Mouse (Mus musculus): Measurements from ENCODE around the gene Endou. TPM values are rescaled to one million over a fixed set of nuclear protein-coding genes. Genes with fewer than 3 reads are reported as not detected.

The Endou gene
- total RNA-seq, 2 experiments from 2014 or later, result not detected

DNA sequence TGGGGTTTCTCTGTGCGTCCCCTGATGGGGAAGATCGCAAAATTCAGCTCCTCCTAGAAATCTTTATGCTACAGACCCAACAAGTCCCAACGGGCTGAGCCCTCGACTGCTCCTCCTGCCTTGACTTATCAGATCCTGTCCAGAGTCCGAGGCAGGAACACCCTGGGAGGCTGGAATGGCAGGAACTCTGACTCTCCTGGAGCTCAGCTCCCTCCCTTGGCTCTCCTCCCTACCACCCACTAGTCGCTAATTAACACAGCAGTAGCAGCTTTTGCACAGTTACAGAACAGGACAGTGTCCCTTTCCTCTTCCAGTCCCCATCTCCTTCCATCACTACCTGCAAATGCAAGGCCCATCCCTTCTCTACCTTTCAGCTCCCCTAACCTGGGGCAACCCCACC lies 774 bp downstream of the Endou start:
- ATAC-seq (replicated peaks; ENCODE audit: low FRiP score, poor library complexity, severe bottlenecking), result no peak

DNA sequence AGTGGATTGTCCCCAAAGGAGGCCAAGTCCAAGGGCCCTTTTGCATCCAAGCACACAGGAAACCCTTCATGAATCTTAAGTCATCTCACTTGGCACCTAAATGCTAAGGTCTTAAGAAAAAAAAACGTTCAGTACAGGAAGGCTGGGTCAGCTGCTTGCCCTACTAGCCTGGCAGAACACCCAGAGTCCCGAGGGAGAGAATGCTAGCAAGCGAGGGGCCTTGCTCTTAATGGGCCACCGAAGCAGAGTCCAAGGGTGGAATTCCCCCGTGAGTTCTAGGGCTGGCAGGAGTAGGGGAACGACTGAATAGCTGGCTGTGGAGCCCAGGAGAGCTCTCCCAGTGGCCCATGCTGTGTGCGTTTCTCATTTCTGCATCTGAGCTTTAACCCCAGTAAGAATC lies 2.3 kb downstream of the Endou start:
- no peak for ATAC-seq (replicated peaks; ENCODE audit: low FRiP score, poor library complexity, severe bottlenecking)

DNA sequence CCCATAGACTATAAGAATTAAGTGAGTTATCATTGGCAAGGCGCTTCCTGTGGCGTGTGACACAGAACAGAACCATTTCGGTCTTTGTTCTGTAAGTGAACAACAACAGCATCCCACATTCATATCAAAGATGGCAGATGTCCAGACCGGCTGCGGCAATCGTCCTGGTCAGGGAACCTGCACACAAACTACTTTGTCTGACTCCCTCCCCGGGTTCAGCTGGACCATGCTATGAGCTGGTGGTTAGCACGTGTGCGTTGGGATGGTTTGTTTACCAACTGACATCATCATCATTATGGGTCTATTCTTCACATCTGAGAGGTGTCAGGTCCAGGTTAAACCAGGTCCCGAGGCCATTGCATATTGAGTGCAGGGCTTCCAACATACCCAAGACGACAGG lies 2.7 kb downstream of the Endou start:
- no peak for ATAC-seq (replicated peaks; ENCODE audit: low FRiP score, poor library complexity, severe bottlenecking)

DNA sequence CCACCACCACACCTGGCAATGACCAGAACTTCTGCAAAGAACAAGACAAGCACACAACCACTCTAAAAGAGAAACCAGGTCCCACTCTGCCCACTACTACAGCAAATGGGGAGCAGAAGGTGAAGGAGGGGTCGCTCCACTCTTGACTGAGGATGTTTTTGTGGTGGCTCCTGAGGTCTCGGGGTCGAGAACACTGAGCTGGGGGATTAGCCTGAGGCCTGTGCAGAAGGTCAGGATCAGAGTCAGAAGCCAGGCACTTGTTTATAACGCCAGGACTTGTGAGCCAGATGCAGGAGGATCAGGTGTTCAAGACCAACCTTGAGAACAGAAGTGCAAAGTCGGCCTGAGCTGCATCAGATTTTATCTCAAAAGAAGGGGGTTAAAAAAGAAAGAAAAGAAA lies 3.6 kb downstream of the Endou start:
- ATAC-seq (replicated peaks; ENCODE audit: low FRiP score, poor library complexity, severe bottlenecking), result no peak

DNA sequence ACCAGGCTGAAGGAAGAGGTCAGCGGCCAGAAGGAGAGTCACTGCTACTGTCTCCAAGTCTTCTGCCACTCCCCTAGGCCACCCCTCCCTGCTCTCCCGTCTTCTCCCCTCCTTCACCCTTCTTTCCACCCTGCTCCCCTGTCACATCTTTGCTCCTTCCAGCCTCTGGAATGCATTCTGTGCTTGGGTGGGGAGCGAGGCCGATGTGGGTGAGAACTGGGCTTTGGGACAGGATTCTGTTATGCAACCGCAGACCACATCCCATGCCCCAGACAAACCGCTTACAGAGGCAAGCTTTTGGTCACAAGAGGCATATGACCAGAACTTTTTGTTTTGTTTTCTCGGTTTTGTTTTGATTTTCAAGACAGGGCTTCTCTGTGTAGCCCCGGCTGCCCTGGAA lies 4.1 kb downstream of the Endou start:
- no peak for ATAC-seq (replicated peaks; ENCODE audit: low FRiP score, poor library complexity, severe bottlenecking)

DNA sequence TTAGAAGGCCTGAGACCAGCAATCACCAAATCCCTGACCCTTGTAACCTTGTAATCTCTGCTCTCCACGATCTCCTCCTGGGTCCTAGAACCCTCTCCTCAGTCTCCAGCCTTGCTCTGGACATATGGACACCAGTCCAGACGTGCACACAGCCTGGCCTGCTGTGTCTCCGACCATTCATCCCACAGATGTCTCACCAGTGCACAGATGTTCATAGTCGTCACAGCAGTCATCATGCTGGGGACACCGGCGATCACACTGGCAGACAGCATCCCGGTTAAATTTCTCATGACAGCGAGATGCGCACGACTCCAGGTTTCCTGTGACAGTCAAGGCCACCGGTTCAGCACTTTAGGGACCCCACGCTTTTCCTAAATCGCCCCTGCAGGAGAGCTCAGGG lies 4.8 kb downstream of the Endou start:
- no peak for ATAC-seq (replicated peaks; ENCODE audit: low FRiP score, poor library complexity, severe bottlenecking)

DNA sequence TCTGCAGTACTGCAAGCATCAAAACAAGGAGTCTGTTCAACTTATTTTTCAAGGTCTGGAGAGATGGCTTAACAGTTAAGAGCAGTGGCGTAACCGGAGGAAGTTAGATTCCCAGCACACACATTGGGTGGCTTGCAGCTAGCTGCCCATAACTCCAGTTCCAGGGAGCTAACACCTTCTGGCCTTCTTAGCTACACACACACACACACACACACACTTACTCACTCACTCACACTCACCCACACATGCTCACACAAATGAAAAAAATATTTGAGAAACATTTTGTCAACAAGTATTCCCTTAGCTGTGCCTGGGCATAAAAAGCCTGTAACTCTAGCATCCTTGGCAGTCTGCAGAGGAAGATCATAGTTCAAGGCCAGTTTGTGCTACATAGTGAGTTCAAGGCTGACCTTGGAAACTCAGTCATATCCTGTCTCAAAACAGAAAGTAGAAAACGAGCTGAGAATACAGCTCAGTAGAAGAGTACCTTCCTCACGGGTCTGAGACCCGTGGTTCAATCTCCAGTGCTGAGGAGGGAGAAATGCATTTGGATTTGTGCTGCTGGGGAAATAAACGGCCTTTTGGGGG lies 5.8 kb downstream of the Endou start:
- no peak for ATAC-seq (replicated peaks; ENCODE audit: low FRiP score, poor library complexity, severe bottlenecking)

DNA sequence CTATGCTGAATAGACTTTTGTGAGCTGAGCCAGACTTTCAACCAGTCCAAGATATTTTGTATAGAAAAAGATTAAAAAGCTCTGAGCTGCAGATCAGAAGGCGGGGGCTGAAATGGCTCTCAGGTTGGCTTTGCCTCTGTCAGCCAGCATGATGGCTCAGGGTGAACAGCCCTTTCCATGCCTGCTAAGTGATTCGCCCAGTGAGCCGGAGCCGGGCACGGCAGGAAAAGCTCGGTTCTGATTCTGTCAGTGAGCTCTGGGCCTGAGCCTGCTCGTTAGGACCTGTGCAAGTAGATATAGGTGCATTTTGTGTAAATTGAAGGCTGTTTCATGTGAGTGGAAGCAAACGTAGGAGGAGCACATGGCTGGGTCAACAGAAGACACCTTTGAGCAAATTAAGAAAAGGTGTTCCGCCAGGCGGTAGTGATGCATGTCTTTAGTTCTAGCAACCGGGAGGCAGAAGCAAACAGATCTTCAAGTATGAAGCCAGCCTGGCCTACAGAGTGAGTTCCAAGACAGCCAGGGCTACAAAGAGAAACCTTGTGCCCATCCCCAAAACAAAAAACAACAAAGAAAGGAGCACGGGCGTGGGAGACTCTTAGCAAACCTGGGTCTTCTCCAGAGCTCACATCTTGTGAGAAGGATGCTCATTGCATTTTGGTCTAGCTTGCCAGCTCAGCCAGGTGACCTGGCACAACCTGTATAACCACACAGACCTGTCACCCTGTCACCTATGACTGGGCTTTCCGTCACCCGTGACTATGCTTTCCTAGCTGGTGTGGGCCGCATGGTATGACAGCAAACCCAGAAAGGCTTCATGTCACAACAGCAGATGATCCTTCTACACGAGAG lies 6.6 kb downstream of the Endou start:
- no peak for ATAC-seq (replicated peaks; ENCODE audit: low FRiP score, poor library complexity, severe bottlenecking)

DNA sequence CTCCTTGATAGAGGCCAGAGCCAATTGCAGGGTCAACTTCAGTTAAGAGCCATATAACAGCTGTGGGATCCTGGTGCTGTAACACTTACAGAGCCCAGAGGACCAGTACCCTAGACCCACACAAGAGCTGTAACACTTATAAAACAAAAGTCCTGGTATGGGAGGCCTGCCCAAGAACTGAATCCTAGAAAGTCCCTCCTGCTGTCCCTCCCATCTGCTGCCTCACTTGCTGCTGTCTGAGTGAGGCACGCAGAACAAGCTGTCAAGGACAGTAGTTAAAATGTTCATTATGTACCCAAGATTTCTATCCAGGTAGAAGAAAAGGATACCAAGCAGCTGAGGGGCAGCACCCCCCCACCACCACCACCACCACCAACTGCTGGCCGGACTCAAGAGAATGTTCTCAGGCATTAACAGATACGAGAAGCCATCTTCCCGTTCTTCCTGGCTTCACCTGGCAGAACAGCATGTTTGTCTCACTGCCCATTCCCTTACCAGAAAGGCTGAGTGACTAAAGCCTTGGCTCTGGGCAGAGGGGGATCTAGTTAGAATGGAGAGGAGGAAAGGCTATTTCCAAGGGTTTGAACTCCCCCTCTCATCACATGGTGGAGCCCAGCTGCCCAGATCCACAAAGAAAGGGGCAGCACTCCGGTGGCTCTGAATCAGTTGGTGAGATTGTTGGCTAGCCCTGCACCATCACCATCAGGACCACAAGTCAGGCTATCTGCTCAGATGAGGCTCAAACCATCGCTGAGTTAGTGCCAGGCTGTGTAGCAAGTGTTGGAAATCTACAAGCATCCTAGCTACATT lies 7.4 kb downstream of the Endou start:
- no peak for ATAC-seq (replicated peaks; ENCODE audit: low FRiP score, poor library complexity, severe bottlenecking)

DNA sequence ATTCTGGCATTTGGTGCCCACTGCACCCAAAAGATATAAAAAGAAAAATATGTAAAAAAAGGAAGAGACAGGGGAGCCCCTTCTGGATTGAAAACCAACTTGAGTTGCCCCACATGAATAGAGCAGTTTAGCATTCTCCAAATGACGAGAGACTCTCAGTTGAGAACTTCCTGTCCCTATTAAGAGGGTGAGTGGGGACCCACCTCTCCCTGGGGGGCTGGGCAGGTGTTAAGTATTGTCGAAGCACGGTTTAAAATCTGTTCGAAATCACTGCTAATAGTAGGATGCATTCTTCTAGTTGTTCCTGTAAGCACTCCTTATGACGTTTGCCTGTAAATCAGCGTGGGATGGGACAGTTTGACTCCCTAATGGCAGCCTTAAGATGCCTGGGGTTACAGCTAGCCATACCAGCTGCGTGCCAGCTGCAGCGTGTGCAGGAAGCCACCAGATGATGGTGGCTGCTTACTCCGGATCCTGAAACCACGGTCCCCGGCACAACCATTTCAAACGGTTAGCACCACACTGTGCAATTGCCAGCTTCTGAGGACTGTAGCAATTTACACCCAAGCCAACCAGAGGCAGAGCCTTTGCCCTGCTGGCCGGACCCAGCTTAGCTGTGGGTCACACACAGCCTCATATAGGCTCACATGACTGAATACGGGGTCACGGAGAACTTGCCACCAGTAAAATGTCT lies 10.0 kb downstream of the Endou start:
- ATAC-seq (replicated peaks; ENCODE audit: low FRiP score, poor library complexity, severe bottlenecking), result no peak

DNA sequence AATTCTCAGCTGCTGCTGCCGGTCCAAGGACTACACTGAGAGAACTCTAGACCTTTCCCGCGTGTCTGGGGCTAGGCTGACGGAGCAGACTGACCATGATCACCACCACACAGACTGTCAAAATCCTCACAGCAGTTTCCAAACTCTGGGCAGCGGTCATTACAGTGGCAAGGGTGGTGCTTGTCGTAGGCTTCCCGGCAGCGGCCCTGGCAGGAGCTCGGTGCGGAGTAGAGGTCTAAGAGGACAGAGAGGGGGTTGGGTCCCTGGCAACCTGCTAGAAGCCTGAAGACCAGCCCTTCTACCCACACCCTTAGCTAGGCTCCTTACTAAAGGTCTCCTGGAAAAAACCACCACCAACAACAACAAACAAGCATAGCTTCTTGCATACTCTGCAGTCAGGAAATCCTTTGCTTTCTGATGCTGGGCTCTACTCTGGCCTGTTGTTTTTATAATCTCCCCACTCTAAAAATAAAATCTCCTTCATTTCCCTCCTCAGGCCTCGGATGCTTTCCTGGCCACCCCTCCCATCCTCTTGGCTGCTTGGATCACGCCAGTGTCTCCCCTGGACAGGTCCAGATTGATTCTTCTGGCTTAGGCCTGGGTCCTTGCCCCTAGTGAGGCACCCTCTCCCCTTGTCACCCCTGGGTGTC lies 11.0 kb downstream of the Endou start:
- ATAC-seq (replicated peaks; ENCODE audit: low FRiP score, poor library complexity, severe bottlenecking), result no peak

DNA sequence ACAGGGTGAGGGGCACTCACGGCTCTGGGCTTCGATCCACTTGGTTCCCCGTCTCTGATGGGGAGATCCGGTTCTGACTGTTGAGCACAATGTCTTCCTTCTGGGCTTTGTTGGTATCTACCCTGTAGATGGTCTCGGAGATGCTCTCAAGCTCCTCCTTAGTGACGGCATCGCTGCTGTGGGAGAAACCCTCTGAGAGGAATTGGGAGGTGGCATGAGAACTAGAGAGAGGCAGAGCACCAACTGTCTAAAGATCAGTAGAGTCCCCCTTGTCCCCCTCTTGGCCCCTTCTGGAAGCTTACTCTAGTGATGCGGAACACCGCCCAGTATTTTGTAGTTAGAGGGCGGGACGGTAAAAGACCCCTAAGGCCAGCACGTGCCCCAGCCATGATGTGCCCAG lies 11.6 kb downstream of the Endou start:
- no peak for ATAC-seq (replicated peaks; ENCODE audit: low FRiP score, poor library complexity, severe bottlenecking)

DNA sequence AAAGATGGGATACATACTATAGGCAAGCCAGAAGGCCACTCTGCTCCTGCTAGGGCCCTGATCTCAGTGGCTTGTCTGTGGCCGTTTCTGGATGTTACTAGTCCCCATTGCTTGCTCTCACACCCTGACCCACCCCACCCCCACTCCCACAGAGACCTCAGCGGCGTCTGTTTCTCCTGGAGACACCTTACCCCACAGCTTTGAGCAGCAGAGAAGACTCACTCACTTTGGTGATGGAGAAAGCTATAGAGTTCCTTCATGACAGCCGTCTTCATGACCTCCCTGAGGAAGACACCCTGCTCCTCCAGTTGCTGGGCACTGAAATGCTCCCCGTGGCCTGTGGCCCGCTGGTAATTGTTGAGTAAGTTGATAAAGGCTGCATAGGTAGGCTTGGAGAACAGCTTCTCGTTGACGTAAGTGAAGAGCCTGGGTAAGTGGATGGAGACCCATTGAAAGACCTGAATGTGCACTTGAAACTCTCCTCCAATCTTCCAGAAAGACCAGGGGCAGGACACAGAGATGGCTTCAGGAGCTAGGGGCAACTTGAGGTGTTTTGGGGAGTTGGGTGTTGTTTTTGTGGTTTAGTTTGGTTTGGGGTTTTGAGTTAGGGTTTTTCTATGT lies 12.5 kb downstream of the Endou start:
- ATAC-seq (replicated peaks; ENCODE audit: low FRiP score, poor library complexity, severe bottlenecking), result no peak

DNA sequence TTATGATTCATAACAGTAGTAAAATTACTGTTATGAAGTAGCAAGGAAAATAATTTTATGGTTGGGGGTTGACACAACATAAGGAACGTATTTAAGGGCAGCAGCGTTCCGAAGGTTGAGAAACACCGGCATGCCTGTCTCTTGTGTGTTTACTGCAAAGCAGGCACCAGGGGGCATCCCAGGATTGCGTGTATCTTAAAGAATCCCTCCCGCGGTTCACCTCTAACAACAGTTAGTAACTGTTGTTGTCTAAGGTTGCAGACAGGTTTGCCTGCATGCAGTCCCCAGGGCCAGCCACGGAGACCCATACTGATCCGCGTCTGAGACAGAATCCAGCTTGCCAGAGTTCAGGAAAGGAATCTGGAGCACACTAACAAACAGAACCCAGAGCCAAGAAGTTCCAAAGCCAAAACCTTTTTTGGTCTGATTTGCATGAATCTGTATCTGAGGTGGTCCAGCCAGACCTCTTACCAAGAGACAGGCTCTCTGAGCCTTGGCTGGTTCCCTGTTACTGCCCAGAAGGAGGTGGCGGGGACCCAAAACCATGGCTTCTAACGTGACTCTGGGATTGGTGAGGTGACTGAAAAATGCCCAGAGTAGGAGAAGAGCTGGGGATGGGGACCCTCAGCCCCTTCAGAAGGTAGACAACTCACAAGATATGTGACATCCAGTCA lies 13.1 kb downstream of the Endou start:
- ATAC-seq (replicated peaks; ENCODE audit: low FRiP score, poor library complexity, severe bottlenecking), result no peak

DNA sequence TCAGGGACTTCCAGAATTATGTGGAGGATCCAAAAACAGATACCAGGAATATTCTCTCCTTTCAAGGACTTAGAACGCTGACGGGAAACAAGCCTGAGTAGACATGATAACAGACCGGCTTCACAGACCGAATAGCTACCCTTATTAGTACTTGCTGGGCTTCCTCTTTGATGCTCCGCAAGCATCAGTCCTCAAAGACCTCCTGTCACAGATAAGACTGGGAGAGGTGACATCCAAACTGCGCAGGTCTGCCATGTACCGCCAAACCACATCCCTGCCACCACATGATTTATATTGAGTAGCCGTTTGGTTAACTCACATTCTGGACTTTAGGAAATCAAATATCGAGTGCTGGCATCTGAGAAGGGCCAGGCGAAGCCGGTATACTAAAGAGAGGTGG lies 14.4 kb downstream of the Endou start:
- ATAC-seq (replicated peaks; ENCODE audit: low FRiP score, poor library complexity, severe bottlenecking), result no peak

DNA sequence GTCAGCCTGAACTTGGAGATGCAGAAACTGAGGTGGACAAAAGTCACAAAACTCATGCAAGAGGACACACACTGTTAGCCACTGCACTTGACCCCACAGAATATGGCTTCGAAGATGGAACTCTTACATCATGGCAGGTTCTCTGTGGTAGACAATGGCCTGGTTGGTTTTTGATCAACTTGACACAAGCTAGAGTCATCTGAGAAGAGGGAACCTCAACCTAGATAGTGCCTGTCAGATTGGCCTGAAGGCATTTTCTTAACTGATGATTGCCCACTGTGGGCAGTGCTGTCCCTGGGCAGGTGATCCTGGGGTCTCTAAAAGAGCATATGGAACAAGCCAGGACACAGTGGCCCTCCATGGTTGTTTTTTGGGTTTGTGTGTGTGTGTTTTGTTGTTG lies 15.4 kb downstream of the Endou start:
- ATAC-seq (replicated peaks; ENCODE audit: low FRiP score, poor library complexity, severe bottlenecking), result no peak

DNA sequence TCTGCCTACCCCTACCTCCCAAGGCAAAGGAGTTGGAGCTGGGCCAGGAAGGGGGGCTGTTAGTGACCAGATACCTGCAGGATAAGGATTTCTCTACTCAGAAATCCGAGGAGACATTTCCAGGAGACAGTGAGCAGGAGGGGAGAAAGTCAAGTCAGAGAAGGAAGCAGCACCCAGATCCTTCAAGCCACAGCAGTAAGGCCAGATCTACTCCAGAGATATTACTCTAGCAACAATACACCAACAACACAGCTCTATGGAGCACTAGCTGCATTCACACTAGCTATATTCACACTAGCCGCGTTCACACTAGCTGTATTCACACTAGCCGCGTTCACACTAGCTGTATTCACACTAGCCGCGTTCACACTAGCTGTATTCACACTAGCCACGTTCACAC lies 16.1 kb downstream of the Endou start:
- ATAC-seq (replicated peaks; ENCODE audit: low FRiP score, poor library complexity, severe bottlenecking), result no peak

DNA sequence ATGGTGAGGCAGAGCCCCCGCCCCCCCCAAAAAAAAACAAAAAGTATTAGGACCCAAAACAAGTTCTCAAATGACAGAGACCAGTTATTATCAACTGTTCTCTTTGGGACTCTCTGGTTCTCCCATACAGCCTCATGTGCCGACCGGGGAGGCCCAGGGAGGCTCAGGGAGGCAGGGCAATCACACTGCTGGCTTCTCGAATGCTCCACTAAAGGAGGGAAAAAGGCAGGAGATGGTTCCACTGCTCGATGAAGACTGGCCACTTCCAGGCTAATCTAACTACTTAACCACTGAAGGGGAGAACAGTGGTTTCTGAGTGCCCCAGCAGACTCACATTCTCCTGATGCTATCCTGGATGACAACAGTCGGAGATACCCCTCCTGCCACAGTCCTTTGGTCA lies 18.6 kb downstream of the Endou start:
- no peak for ATAC-seq (replicated peaks; ENCODE audit: low FRiP score, poor library complexity, severe bottlenecking)

DNA sequence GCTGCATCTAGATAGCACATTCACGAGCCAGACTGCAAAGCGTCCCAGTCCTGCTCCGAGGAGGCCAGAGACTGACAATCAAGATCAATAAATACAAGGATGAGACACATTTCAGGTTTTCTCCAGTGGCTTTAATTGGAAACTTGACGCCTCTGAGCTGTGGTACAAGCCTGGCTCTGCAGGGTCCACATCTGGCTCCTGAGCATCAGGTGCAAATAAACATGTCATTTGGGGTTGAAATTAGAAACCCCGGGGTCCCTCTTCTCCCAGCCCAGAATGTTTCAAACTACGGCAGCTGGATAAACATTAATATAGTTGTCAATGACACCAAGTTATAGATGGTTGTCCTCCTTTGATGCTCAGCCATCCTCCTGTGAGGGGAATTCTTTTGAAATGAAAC lies 20.2 kb downstream of the Endou start:
- no peak for ATAC-seq (replicated peaks; ENCODE audit: low FRiP score, poor library complexity, severe bottlenecking)

All from erythroblast, adult 5-6 weeks (primary cell).